Mouse (Mus musculus): ENCODE measurements around the gene Atp2a2. TPM values are rescaled to one million over a fixed set of nuclear protein-coding genes. Genes with fewer than 3 reads are reported as not detected.

Atp2a2 gene
- polyA plus RNA-seq, 2 experiments: 39.7 to 96.7 TPM

DNA sequence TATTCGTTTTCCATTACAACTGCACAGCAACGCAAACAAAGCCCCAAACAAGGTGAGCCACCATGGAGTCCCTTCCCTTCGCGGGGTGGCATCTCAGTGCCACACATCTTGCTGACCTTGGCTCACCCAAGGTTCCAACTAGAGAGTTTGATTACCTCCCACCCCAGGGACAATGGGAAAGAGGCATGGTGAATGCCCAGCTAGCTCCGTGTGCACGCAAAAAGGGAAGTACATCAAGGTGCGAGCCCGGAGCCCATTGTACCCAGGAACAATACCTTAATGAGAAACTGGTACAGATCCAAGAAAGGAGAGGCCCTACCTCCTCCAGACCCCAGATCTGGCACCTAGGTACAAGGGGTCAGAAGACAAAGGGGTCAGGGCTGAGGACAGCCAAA lies 12.1 kb upstream of the Atp2a2 start:
- Histone ChIP-seq H3K27me3 (ENCODE audit: control insufficient read depth, insufficient read depth, low read length) (no peaks in the 10 kb centered on the region), H3K4me3 (replicated peaks; ENCODE audit: low read length) (no peak overlapping the region), H3K9ac (ENCODE audit: low read depth, low read length, severe bottlenecking) (no peak overlapping the region), H3K4me1 (ENCODE audit: control insufficient read depth, insufficient read depth, low read length) (peaks cover 32% of the 10 kb centered on the region), H3K9me3 (ENCODE audit: control insufficient read depth, low read length) (no peaks in the 10 kb centered on the region), H3K27ac (replicated peaks; ENCODE audit: low read depth, low read length) (0 out of 2 replicates have a peak overlapping the region, but pooled peaks have one; percentile 8), H3K36me3 (ENCODE audit: control insufficient read depth, insufficient read depth, low read length) (no peaks in the 10 kb centered on the region), H3K4me2 (replicated peaks; ENCODE audit: low read depth, low read length, severe bottlenecking) (peak overlapping the region; percentile 25)
- WGBS: 32% methylated on average over 8 of the region's 8 CpGs
- no peak for DNase-seq (ENCODE audit: low spot score)
- no peak for ATAC-seq (ENCODE audit: low FRiP score, low read depth)
- no peak for TF ChIP-seq POLR2A (IDR thresholded peaks at IDR 0.05; ENCODE audit: borderline replicate concordance, extremely low read depth, insufficient read depth, insufficient read length)

DNA sequence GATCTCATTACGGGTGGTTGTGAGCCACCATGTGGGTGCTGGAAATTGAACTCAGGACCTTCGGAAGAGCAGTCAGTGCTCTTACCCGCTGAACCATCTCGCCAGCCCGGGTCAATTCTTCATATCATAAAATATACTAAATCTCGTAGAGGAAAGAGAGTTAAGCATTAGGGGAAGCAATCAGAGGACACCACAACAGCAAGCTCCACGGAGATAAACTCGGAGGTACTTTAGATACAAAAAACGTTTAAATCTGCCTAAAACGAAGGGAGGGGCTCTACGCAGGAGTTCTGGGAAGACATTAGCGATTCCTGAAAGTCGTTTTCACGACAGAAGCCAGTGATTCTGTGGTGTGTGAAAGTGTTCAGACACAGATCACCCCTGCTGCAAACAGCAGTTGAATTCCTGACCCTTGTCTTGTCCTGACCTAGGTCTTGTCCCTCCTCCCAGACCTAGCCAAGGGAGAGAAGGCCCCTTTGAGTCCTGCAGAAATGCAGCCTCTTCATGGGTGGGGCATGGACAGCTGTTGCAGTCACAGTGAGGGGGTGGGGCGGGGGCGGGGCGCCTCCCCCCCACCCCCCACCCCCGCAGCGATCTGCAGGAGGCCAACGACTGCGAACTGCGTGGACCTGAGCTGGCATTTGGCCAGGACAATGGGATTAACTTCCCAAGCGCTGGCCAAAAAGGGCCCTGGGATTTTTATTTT lies 11.5 kb upstream of the Atp2a2 start:
- Histone ChIP-seq H3K9ac (ENCODE audit: low read depth, low read length, severe bottlenecking) (no peak overlapping the region), H3K9me3 (ENCODE audit: control insufficient read depth, low read length) (no peaks in the 10 kb centered on the region), H3K4me3 (replicated peaks; ENCODE audit: low read length) (no peak overlapping the region), H3K27ac (replicated peaks; ENCODE audit: low read depth, low read length) (no peak overlapping the region), H3K4me2 (replicated peaks; ENCODE audit: low read depth, low read length, severe bottlenecking) (peak overlapping the region; percentile 25), H3K36me3 (ENCODE audit: control insufficient read depth, insufficient read depth, low read length) (no peaks in the 10 kb centered on the region), H3K4me1 (ENCODE audit: control insufficient read depth, insufficient read depth, low read length) (peaks cover 32% of the 10 kb centered on the region), H3K27me3 (ENCODE audit: control insufficient read depth, insufficient read depth, low read length) (no peaks in the 10 kb centered on the region)
- peak; percentile 47 for DNase-seq (ENCODE audit: low spot score)
- WGBS: 51% methylated on average over 18 of the region's 23 CpGs
- ATAC-seq (ENCODE audit: low FRiP score, low read depth): peak; percentile 37; the same call in 1 of the 2 replicates
- TF ChIP-seq POLR2A (IDR thresholded peaks at IDR 0.05; ENCODE audit: borderline replicate concordance, extremely low read depth, insufficient read depth, insufficient read length): no peak

DNA sequence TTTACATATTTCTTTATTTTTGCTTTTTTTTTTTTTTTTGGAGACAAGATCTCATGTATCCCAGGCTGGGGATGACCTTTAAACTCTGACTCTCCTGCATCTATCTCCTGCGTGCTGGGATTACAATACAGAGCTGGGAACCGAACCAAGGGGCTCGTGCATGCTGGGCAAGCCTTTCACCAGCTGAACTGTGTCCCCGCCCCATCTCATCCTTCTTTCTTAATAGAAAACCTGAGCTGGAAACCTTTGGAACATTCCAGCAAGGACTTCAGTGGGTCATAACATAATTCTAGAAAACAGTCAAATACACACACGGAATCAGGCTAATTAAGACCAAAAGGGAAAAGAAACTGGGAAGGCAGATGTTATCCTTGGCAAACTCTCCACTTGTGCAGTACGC lies 10.0 kb upstream of the Atp2a2 start:
- no peak overlapping the region for H3K4me3 ChIP-seq (replicated peaks; ENCODE audit: low read length)
- ATAC-seq (ENCODE audit: low FRiP score, low read depth): no peak
- H3K4me1 ChIP-seq (ENCODE audit: control insufficient read depth, insufficient read depth, low read length): peaks cover 28% of the 10 kb centered on the region
- no peak overlapping the region for H3K27ac ChIP-seq (replicated peaks; ENCODE audit: low read depth, low read length)
- no peaks in the 10 kb centered on the region for H3K27me3 ChIP-seq (ENCODE audit: control insufficient read depth, insufficient read depth, low read length)
- no peak overlapping the region for H3K4me2 ChIP-seq (replicated peaks; ENCODE audit: low read depth, low read length, severe bottlenecking)
- H3K36me3 ChIP-seq (ENCODE audit: control insufficient read depth, insufficient read depth, low read length): no peaks in the 10 kb centered on the region
- TF ChIP-seq POLR2A (IDR thresholded peaks at IDR 0.05; ENCODE audit: borderline replicate concordance, extremely low read depth, insufficient read depth, insufficient read length): no peak
- no peak overlapping the region for H3K9ac ChIP-seq (ENCODE audit: low read depth, low read length, severe bottlenecking)
- no peaks in the 10 kb centered on the region for H3K9me3 ChIP-seq (ENCODE audit: control insufficient read depth, low read length)
- WGBS: 58% methylated on average over 6 of the region's 6 CpGs
- DNase-seq (ENCODE audit: low spot score): no peak

DNA sequence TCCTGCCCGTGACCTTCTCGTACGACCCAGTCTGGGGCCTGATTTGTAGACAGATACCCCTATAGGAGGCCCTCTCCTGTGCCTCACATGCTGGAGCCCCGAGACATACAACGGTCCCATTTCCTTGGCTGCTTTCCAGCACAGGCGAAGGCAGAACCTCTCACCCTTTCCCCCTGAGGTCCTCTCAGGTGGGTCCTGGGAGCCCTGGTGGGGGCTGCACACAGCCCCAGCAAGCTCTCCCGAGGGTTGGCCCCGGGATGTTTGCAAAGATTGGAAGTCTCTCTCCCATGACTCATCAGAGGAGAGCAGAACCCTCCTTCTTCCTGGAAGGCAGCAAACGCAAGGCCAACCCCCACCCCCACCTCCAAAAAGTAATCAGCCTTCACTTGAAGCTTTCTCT lies 9.4 kb upstream of the Atp2a2 start:
- ATAC-seq (ENCODE audit: low FRiP score, low read depth) (no peak), DNase-seq (ENCODE audit: low spot score) (no peak)
- Histone ChIP-seq H3K4me1 (ENCODE audit: control insufficient read depth, insufficient read depth, low read length) (peaks cover 28% of the 10 kb centered on the region), H3K36me3 (ENCODE audit: control insufficient read depth, insufficient read depth, low read length) (no peaks in the 10 kb centered on the region), H3K27ac (replicated peaks; ENCODE audit: low read depth, low read length) (no peak overlapping the region), H3K9ac (ENCODE audit: low read depth, low read length, severe bottlenecking) (no peak overlapping the region), H3K27me3 (ENCODE audit: control insufficient read depth, insufficient read depth, low read length) (no peaks in the 10 kb centered on the region), H3K4me3 (replicated peaks; ENCODE audit: low read length) (no peak overlapping the region), H3K4me2 (replicated peaks; ENCODE audit: low read depth, low read length, severe bottlenecking) (no peak overlapping the region), H3K9me3 (ENCODE audit: control insufficient read depth, low read length) (no peaks in the 10 kb centered on the region)
- 51% methylated on average over 9 of the region's 9 CpGs for WGBS
- TF ChIP-seq POLR2A (IDR thresholded peaks at IDR 0.05; ENCODE audit: borderline replicate concordance, extremely low read depth, insufficient read depth, insufficient read length): no peak

DNA sequence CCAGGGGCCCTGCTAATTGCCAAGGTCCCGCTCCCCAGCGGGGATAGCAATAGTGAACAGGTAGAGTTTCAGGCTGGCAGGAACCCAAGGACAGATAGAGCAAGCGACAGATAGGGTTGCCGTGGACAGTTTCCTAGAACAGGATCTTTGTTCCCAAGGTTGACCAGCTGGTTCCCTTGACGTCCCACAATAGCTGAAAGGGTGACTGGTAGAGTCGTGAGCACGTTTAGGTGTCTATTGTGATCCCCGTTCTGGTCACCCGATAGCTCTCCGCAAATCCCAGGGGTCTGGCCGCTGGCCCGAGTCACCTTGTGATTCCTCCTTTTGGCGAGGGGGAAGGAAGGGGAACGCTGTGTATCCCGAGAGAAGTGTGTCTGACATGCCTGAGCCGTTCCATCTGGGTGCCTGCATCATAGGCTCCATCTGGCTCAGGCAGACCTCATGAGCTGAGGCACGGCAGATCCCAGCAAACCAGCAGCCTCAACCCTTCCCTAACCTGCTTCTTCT lies 8.7 kb upstream of the Atp2a2 start:
- H3K4me3 ChIP-seq (replicated peaks; ENCODE audit: low read length): no peak overlapping the region
- DNase-seq (ENCODE audit: low spot score) (no peak), ATAC-seq (ENCODE audit: low FRiP score, low read depth) (no peak)
- H3K27me3 ChIP-seq (ENCODE audit: control insufficient read depth, insufficient read depth, low read length): no peaks in the 10 kb centered on the region
- 75% methylated on average over 15 of the region's 17 CpGs for whole genome bisulfite sequencing
- no peak overlapping the region for H3K4me2 ChIP-seq (replicated peaks; ENCODE audit: low read depth, low read length, severe bottlenecking)
- H3K9ac ChIP-seq (ENCODE audit: low read depth, low read length, severe bottlenecking): no peak overlapping the region
- no peaks in the 10 kb centered on the region for H3K36me3 ChIP-seq (ENCODE audit: control insufficient read depth, insufficient read depth, low read length)
- peaks cover 28% of the 10 kb centered on the region for H3K4me1 ChIP-seq (ENCODE audit: control insufficient read depth, insufficient read depth, low read length)
- no peak overlapping the region for H3K27ac ChIP-seq (replicated peaks; ENCODE audit: low read depth, low read length)
- TF ChIP-seq POLR2A (IDR thresholded peaks at IDR 0.05; ENCODE audit: borderline replicate concordance, extremely low read depth, insufficient read depth, insufficient read length): no peak
- no peaks in the 10 kb centered on the region for H3K9me3 ChIP-seq (ENCODE audit: control insufficient read depth, low read length)

Measured in limb, embryonic 14.5 days (tissue).